Comparison of ENCODE assay signal across 13 mouse cellular contexts in genomic region chr4:109439825-109440248, GRCm38 (mm10). TPM values are rescaled to one million over a fixed set of nuclear protein-coding genes. Genes with fewer than 3 reads are reported as not detected.
DNase-seq lines count a peak whose midpoint lies in the region; ATAC-seq and TF ChIP-seq lines count a peak whose summit lies in the region.
"Had no signal": no experiment of that assay in that cellular context is flagged by ENCODE, and none has a peak within 500 bp of the region (broad histone marks: within the 10 kb centered on the region; RNA-seq: fewer than 3 reads in every experiment).

No protein-coding gene starts in this region.

- H3K4me2 ChIP-seq in intestine, embryonic 16.5 days (ENCODE audit: low read depth, low read length): no peak overlapping the region
- no peak overlapping the region for H3K4me2 ChIP-seq in neural tube, embryonic 13.5 days
- H3K4me2 ChIP-seq in kidney, embryonic 15.5 days: no peak overlapping the region
- H3K4me2 ChIP-seq: heart, embryonic 15.5 days; lung, embryonic 15.5 days had no signal

- H3K27me3 ChIP-seq in heart, adult 2 months (ENCODE audit: control insufficient read depth, insufficient read depth, low read length): no peaks in the 10 kb centered on the region
- no peaks in the 10 kb centered on the region for H3K27me3 ChIP-seq in intestine, embryonic 16.5 days (replicated peaks; ENCODE audit: control insufficient read depth, insufficient read depth, low read length)
- no peaks in the 10 kb centered on the region for H3K27me3 ChIP-seq in neural tube, embryonic 13.5 days
- no peaks in the 10 kb centered on the region for H3K27me3 ChIP-seq in kidney, embryonic 15.5 days
- H3K27me3 ChIP-seq: heart, embryonic 15.5 days; lung, embryonic 15.5 days had no signal

- H3K9me3 ChIP-seq in intestine, embryonic 16.5 days (ENCODE audit: control insufficient read depth, low read length): no peaks in the 10 kb centered on the region
- no peaks in the 10 kb centered on the region for H3K9me3 ChIP-seq in neural tube, embryonic 13.5 days
- no peaks in the 10 kb centered on the region for H3K9me3 ChIP-seq in kidney, embryonic 15.5 days (replicated peaks)
- H3K9me3 ChIP-seq: heart, embryonic 15.5 days; lung, embryonic 15.5 days had no signal

- TF ChIP-seq CTCF in heart, adult 2 months (IDR thresholded peaks at IDR 0.05): no peak
- TF ChIP-seq CTCF in bone marrow, adult 2 months (IDR thresholded peaks at IDR 0.05; ENCODE audit: control insufficient read depth, insufficient read depth, low read length): no peak

- no peak for TF ChIP-seq EP300 in heart, adult 2 months (IDR thresholded peaks at IDR 0.05; ENCODE audit: insufficient read depth, low read depth, low read length)

- H3K27ac ChIP-seq in heart, adult 2 months: no peak overlapping the region
- H3K27ac ChIP-seq in bone marrow, adult 2 months (ENCODE audit: control insufficient read depth, insufficient read depth, low read depth, low read length, poor library complexity): peak overlapping the region; percentile 95
- no peak overlapping the region for H3K27ac ChIP-seq in intestine, embryonic 16.5 days (ENCODE audit: low read length)
- no peak overlapping the region for H3K27ac ChIP-seq in neural tube, embryonic 13.5 days (replicated peaks)
- no peak overlapping the region for H3K27ac ChIP-seq in kidney, embryonic 15.5 days
- H3K27ac ChIP-seq: heart, embryonic 15.5 days; lung, embryonic 15.5 days had no signal

- no peak for TF ChIP-seq POLR2A in heart, adult 2 months (IDR thresholded peaks at IDR 0.05; ENCODE audit: insufficient read depth, low read depth, low read length)
- TF ChIP-seq POLR2A in bone marrow, adult 2 months (IDR thresholded peaks at IDR 0.05; ENCODE audit: borderline replicate concordance, control insufficient read depth, low read depth, low read length): no peak

- ATAC-seq in intestine, embryonic 16.5 days: peak; percentile 57
- ATAC-seq in neural tube, embryonic 13.5 days (ENCODE audit: low read depth): no peak
- no peak; the same call in 1 of the 2 replicates for ATAC-seq in kidney, embryonic 15.5 days (replicated peaks; ENCODE audit: low FRiP score)
- ATAC-seq: forebrain, embryonic 14.5 days had no signal

- peak; percentile 18 to 23 for DNase-seq in heart, adult 2 months
- no peak for DNase-seq in heart, adult 18-20 months
- no peak for DNase-seq in kidney, postnatal 25 days
- DNase-seq in urinary bladder, postnatal 14 days (ENCODE audit: low spot score): no peak
- DNase-seq: cerebellum, adult 18-20 months; kidney, postnatal 14 days had no signal

- H3K4me3 ChIP-seq in heart, adult 2 months: no peak overlapping the region
- H3K4me3 ChIP-seq in bone marrow, adult 2 months (replicated peaks; ENCODE audit: control insufficient read depth, low read depth, low read length): no peak overlapping the region
- H3K4me3 ChIP-seq in intestine, embryonic 16.5 days (ENCODE audit: low read length): no peak overlapping the region
- no peak overlapping the region for H3K4me3 ChIP-seq in neural tube, embryonic 13.5 days
- no peak overlapping the region for H3K4me3 ChIP-seq in kidney, embryonic 15.5 days (replicated peaks)
- H3K4me3 ChIP-seq: heart, embryonic 15.5 days; lung, embryonic 15.5 days had no signal

- no peaks in the 10 kb centered on the region for H3K36me3 ChIP-seq in heart, adult 2 months (ENCODE audit: control insufficient read depth, insufficient read depth, low read length)
- H3K36me3 ChIP-seq in intestine, embryonic 16.5 days (ENCODE audit: control insufficient read depth, insufficient read depth, low read length): no peaks in the 10 kb centered on the region; the same call in 1 of the 2 replicates
- no peaks in the 10 kb centered on the region for H3K36me3 ChIP-seq in neural tube, embryonic 13.5 days
- peaks cover 5% of the 10 kb centered on the region for H3K36me3 ChIP-seq in kidney, embryonic 15.5 days
- H3K36me3 ChIP-seq: heart, embryonic 15.5 days had no signal

- 47% methylated on average over 3 of the region's 3 CpGs for WGBS in heart, adult 2 months
- 46% methylated on average over 3 of the region's 3 CpGs for WGBS in bone marrow, adult 2 months
- WGBS in intestine, embryonic 16.5 days: 77% methylated on average over 3 of the region's 3 CpGs
- WGBS in neural tube, embryonic 13.5 days: 89% methylated on average over 3 of the region's 3 CpGs
- WGBS in kidney, embryonic 15.5 days: 75% methylated on average over 3 of the region's 3 CpGs

- H3K4me1 ChIP-seq in heart, adult 2 months (ENCODE audit: control insufficient read depth, insufficient read depth, low read length): peaks cover 3% of the 10 kb centered on the region
- H3K4me1 ChIP-seq in bone marrow, adult 2 months (ENCODE audit: control insufficient read depth, insufficient read depth, low read length): peaks cover 4% of the 10 kb centered on the region; the same call in 1 of the 2 replicates
- no peaks in the 10 kb centered on the region for H3K4me1 ChIP-seq in intestine, embryonic 16.5 days (ENCODE audit: control insufficient read depth, insufficient read depth, low read length)
- no peaks in the 10 kb centered on the region; the same call in 1 of the 2 replicates for H3K4me1 ChIP-seq in neural tube, embryonic 13.5 days (replicated peaks)
- H3K4me1 ChIP-seq in kidney, embryonic 15.5 days: peaks cover 8% of the 10 kb centered on the region; the same call in 1 of the 2 replicates
- H3K4me1 ChIP-seq: lung, embryonic 15.5 days had no signal

- intact Hi-C loops in heart, adult 2 months (cut with DNase I): loop anchor here (2.0 to 5.0 kb wide), 2 partner anchors 65 to 287 kb away; no protein-coding TSS in a partner anchor

- no peak overlapping the region for H3K9ac ChIP-seq in heart, adult 2 months (ENCODE audit: low read depth, low read length)
- no peak overlapping the region for H3K9ac ChIP-seq in intestine, embryonic 16.5 days (ENCODE audit: low read depth, low read length)
- 0 out of 2 replicates have a peak overlapping the region, but pooled peaks have one; percentile 12 for H3K9ac ChIP-seq in neural tube, embryonic 13.5 days
- H3K9ac ChIP-seq in kidney, embryonic 15.5 days: no peak overlapping the region
- H3K9ac ChIP-seq: heart, embryonic 15.5 days; lung, embryonic 15.5 days had no signal

- H3K79me2 ChIP-seq in heart, adult 2 months (replicated peaks; ENCODE audit: control insufficient read depth, insufficient read depth, low read length): no peaks in the 10 kb centered on the region

RNA-seq across cellular contexts. Expression of gene Ttc39a, which starts 33.4 kb away (rescaled TPM):
- total RNA-seq in heart, adult 2 months (2021): 1 to 10 TPM; 1.6 to 2.4 TPM
- 1.8 and 2.7 TPM in 2 replicates for polyA plus RNA-seq in heart, adult 2 months (2012; rRNA removed)
- 1 to 10 TPM; 1.7 to 2.1 TPM for total RNA-seq in heart, adult 18-20 months (2021)
- 3.4 and 4.0 TPM in 2 replicates for polyA plus RNA-seq in bone marrow, adult 2 months (2011; ENCODE audit: insufficient read depth, insufficient read length, low replicate concordance, missing spikeins)
- 18.7 and 19.8 TPM in 2 replicates for polyA plus RNA-seq in intestine, embryonic 16.5 days (2015; fragmentation: Nextera tagmentation; extraction: Ambion mirVana)
- 0.74 and 1.4 TPM in 2 replicates for polyA plus RNA-seq in neural tube, embryonic 13.5 days (2015; fragmentation: Nextera tagmentation; extraction: Ambion mirVana)
- 5.4 and 5.6 TPM in 2 replicates for polyA plus RNA-seq in kidney, embryonic 15.5 days (2015; fragmentation: Nextera tagmentation; extraction: Ambion mirVana)

RNA-seq across cellular contexts. Expression of gene Rnf11, which starts 44.7 kb away (rescaled TPM):
- total RNA-seq in heart, adult 2 months (2021): 100 to 1,000 TPM; 109 to 112 TPM
- polyA plus RNA-seq in heart, adult 2 months (2012; rRNA removed): 40.5 and 87.0 TPM in 2 replicates
- 100 to 1,000 TPM in 1 of 2 experiments, 10 to 100 TPM in 1; 94.8 to 102 TPM for total RNA-seq in heart, adult 18-20 months (2021)
- 32.8 and 39.8 TPM in 2 replicates for polyA plus RNA-seq in bone marrow, adult 2 months (2011; ENCODE audit: insufficient read depth, insufficient read length, low replicate concordance, missing spikeins)
- 15.0 and 21.8 TPM in 2 replicates for polyA plus RNA-seq in intestine, embryonic 16.5 days (2015; fragmentation: Nextera tagmentation; extraction: Ambion mirVana)
- polyA plus RNA-seq in neural tube, embryonic 13.5 days (2015; fragmentation: Nextera tagmentation; extraction: Ambion mirVana): 66.7 and 72.5 TPM in 2 replicates
- 31.9 and 36.8 TPM in 2 replicates for polyA plus RNA-seq in kidney, embryonic 15.5 days (2015; fragmentation: Nextera tagmentation; extraction: Ambion mirVana)

Comparison
In these comparisons a context has a peak if more than half of its experiments do, and no peak if none do; other contexts are left out.
1. DNase-seq: peak in heart, adult 2 months (2 of 2); none in heart, adult 18-20 months (0 of 2), kidney, postnatal 25 days (0 of 2) and urinary bladder, postnatal 14 days (single experiment).